Mouse (Mus musculus) liver (tissue): Measurements from ENCODE around the gene Thra.
"Not testable (repeated sequence)": the region's sequence is repeated elsewhere in the genome, so short reads cannot be mapped to it uniquely, and the experiment has no call there.

Experiments used
- DNase-seq: peaks from one replicate; pipeline ENCODE4 v3.0.0-alpha.2; 2020; ENCODE audit warnings: mixed read lengths

Gene Thra

DNA sequence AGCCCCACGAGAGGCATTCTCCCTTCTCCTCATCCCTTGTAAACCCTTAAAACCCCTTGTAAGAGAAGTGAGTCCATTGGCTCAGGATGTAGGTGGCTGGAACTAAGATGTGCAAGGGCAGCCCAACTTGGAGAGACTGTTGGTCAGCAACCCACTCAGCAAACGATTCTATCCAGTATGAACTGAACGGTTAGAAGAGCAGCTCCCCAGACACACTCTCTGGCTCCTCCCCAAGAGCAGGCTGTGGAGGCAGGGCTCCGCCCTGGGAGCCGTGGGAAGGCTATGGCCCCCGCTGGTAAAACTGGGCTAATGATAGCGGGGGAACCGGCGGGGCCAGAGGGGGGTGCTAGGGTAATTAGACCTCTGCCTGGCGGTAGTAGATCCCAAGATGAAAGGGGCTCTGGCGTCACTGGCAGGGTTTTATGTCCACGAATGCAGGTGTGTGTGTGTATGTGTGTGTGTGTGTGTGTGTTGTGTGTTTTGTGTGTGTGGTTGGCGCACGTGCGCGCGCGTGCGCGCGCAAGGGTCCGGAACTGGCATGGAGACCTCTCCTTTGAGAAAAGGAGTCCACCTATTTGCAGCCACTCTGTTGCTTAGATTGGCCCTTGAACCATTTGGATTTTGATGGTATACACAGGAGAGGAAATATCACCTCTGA lies at the start of gene Thra:
Thra (plus strand) TSS at position 246 of the 658 bp plus-strand sequence.
- peak; percentile 86 for DNase-seq

DNA sequence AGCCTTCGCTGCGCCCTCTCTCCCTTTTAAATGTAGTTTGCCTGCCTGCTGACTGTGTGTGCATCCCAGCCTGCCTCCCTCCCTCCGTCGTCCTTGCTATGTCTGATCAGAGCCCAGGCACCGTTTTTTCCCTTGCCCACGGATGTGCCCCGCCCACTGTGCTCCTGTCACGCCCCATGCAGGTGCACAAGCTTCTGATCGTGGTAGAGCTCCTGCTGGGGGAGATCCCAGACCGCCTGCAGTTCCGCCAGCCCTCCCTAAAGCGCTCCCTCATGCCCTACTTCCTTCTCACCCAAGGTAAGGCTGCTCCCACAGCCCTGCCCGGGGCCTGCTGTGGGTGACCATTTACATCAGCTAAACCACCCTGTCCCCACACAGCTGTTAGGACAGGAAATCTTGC lies 47.2 kb upstream of the Thra start:
- DNase-seq = no peak

- no peak for DNase-seq
Observed at GRCm38 (mm10) chr11:98693746-98694145, 46.7 kb upstream of the Thra start.

GRCm38 (mm10) chr11:98694301-98694700 lies 46.1 kb upstream of the Thra start:
- no peak for DNase-seq

DNA sequence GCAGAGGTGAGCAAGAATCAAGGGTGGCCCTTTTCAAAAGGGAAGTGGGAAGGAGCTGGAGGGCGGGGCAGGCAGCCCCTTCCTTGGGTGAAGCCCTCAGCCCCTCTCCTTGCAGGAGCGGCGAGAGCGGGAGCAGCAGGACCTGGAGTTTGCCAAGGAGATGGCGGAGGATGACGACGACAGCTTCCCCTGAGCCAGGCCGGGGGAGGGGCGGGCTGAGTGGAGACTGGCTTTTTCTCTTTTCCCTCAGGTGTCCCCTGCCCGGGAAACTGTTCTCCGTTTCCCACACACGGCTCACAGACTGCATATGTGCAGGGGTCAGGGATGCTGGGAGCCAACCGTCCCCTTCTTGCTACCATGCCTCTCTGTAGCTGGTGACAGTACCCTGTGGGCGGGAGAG lies 45.0 kb upstream of the Thra start:
- DNase-seq = no peak

DNA sequence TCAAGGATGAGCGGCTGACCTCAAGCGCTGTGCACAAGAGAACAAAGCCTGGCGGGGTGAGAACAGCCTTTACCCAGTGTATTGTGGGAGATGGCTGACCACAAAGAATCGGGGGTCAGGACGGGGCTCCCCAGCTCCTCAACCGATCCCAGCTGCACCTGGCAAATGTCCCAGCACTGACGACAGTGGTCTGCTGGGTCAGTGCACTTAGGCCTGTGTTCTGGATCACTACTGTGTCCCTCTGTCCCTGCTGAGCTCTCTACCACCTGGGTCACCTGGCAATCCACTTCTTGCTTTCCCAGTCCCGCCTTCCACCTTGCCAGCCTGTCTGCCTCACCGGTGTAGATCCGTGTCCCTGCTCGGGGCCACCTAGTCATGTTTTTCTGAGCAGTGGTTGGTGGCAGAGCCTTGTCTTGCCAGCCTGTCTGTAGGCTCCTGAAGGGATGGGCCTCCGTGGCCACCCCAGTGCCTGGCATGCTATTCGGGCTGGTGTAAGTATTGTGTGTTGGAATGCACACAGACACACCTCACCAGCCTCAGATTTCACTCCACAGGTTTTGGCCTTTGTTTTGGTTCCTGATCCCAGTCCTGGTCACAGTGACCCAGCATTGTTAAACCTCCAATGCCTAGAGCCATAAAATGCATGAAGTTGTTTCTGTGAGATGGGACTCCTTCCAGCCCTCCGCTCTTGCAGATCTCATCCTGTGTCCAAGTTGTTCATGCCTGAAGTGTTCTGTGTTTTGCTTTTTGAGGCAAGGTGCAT lies 43.8 kb upstream of the Thra start:
- DNase-seq = no peak

- DNase-seq = no peak
Observed at GRCm38 (mm10) chr11:98697225-98697624, 43.2 kb upstream of the Thra start.

- no peak for DNase-seq
Observed at GRCm38 (mm10) chr11:98698849-98699640, 41.4 kb upstream of the Thra start.

DNA sequence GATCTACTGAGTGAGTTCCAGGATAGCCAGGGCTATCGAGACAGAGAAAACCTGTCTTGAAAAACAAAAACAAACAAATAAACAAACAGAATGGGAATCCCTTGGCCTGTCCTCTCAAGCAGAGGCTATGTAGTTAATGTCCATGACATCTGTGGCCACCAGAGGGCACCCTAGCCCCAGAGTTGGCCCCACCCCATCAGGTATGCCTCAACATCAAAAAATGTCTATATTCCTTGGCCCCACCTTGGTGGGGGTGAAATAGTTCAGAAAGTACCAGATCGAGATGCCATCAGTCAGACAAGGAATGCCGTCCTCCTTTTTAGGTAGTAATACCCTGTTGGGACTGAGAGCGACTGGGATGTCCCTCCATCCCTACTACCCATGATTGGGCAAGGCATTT lies 40.5 kb upstream of the Thra start:
- peak; percentile 79 for DNase-seq

DNA sequence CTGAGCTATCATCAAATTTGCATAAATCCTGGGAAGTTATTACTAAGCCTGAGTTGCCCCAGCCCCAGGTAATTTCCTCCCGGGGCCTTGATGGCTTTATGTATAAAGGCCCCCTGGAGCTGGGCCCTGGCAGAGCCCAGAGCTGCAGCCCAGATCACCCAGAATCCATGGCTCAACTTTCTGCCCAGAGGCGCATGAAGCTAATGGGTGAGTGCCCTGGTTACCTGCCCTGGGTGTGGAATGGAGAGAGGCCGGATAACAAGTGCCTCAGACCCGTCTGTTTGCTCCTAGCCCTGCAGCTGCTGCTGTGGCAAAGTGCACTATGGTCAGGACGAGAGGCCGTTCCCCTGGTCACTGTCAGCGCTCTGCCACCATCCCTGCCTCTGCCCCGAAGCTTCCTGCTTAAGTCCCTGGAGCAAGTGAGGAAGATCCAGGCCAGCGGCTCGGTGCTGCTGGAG lies 39.2 kb upstream of the Thra start, which contains the start of gene Csf3:
Csf3 (plus strand) TSS at position 51 of the 458 bp plus-strand sequence.
- DNase-seq = no peak

DNA sequence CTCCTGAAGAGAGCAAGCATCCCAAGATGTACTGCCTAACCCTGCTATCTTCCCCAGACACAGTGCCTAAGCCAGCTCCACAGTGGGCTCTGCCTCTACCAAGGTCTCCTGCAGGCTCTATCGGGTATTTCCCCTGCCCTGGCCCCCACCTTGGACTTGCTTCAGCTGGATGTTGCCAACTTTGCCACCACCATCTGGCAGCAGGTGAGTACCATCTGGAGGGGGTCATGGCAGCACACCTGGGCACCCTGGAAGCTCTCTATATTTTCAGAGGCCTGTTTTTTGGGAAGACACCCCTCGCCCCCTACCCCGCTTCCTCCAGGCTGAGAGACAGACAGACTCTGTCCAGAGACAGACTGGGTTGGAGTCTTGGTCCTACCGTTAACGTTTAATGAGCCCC lies 38.1 kb upstream of the Thra start:
- no peak for DNase-seq

GRCm38 (mm10) chr11:98705021-98705420 lies 35.4 kb upstream of the Thra start:
- no peak for DNase-seq

GRCm38 (mm10) chr11:98707401-98708281 lies 32.8 kb upstream of the Thra start:
- DNase-seq = no peak

DNA sequence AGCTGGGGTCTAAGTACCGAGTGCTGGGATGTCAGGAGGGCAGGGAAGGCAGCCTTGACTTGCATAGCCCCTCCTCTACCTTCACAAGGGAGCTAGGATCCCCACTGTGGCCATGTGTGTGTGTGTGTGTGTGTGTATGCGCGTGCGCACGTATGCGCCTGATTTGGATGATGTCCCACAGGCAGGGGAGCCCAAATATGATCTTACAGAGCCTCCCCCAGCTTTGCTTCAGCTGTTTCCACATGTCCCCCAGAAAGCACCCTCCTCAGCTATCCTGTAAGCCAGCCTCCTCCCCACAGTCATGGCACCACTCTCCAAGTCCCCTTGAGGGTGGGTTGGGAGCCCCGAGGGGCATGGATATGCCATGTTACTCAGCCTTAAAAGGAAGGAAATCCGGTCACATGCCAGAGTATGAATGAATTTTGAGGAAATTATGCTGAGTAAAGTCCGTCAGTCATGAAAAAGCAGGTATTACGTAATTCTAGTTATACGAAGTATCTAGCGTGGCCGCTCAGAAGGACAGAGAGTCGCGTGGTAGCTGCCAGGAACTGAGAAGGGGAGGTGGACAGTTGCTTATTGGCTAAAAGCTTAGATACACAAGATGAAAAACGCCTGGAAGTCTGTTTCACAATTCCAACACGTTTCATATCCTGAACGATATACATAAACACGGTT lies 32.0 kb upstream of the Thra start:
- DNase-seq = no peak

DNA sequence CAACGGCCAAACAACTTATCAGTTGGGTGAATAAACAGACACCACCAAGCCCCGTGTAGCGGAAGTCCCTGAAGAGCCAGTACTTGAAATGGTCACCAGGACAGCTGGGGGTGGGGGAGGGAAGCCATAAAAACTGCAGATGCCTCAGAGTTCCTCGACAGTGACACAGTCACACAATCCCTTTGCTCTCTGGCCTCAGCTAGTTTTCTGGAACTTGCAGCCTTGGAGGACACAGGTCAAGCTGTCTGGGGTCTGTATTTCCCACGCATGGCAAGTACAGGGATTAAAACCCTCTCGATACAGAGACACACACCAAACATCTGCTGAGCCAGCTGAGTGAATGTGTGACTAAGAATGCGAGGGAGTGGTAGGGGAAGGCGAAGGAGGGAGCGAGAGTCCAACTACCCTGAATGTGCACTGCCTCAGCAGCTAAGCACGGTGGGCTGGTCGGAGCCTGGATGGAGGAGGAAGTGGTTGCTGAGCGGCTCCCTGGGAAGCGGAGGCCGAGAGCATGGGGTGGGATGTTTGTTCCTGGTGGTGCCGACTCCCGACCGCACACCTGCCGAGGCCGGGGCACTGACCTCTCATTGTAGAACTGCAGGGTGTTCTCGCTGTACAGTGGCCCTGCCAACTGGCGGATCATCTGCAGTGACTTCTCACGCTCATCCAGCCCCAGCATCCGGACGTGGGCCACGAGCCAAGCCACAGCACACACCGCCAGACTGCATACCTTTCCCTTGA lies 31.3 kb upstream of the Thra start:
- no peak for DNase-seq

DNA sequence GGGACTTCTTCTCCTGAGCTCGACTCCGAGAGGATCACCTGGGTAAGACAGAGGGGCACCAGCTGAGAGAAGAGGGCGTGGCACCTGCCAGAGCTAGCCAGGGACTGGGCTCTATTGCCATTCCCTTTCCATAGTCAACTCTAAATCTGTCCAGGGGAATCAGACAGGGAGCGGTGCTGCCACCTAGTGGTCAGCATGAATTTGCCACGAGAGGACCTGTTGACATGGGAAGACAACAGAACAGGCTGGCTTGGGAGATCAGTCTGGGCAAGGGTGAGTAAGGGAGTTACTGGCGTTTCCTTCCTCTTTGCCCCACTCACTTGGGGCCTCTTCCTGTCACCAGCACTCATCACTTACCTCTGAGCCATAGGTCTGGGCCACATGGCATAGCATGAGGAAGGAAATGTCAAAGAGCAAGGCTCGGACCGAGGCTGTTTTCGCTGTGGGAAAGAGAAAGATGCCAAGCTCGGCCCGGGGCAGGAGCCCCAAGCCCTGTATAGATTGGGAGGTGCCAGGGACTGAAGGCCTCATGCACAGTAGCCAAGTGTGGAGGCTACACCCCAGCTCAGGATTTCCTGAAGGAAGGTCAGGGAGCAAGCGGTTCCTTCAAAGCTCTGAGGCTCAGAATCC lies 29.9 kb upstream of the Thra start:
- DNase-seq = peak; percentile 86

GRCm38 (mm10) chr11:98711046-98711434 lies 29.4 kb upstream of the Thra start:
- no peak for DNase-seq

DNA sequence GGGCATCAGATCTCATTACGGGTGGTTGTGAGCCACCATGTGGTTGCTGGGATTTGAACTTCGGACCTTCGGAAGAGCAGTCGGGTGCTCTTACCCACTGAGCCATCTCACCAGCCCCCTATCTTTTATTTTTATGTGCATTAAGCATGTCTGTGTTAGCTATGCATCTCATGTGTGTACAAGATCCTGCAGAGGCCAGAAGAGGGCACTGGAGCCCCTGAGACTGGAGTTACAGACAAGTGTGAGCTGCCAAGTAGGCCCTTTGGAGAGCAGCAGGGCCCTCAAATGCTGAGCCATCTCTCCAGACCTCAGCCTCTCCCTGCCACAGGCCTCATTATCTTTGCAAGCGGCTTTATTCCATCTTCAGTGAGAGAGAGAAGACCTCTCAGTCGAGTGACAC lies 28.4 kb upstream of the Thra start:
- DNase-seq = not testable (repeated sequence)

GRCm38 (mm10) chr11:98713703-98714102 lies 26.7 kb upstream of the Thra start:
- no peak for DNase-seq

DNA sequence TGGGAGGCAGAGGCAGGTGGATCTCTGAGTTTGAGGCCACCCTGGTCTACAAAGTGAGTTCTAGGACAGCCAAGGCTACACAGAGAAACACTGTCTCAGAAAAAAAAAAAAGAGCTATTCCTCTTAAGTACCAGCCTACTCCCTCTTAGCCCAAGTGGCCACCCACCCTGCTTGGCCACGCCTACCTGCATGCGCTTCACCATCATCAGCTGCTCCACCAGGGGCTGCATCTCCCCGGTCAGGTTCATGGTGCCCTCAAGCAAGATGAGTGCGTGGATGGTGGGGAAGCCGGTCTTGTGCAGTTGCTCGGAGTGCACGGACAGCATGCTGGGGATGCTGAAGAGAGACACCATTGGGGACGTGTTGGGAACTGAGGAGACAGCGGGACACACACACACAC lies 24.5 kb upstream of the Thra start:
- DNase-seq = no peak

DNA sequence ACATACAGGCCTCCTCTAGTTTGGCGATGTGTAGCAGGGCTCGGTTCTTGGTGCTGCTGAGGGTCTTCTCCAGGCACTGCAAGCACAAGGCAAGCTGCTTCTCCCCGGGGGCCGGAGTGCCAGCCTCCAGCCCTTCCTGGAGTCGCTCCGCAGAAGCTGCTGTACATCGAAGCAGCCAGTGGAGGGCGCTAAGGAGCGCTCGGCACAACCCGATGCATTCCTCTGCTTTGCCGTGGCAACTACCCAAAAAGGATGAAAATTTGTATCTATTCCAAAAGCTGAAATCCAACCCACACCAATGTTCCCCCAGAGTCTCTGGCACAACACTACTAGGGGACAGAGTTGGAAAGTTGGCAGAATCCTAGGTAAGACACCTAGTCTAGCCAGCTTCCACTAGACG lies 22.5 kb upstream of the Thra start:
- DNase-seq = peak; percentile 58
